Mouse (Mus musculus) heart, adult 2 months (tissue): ENCODE data around the gene Magea3.
"Not testable (repeated sequence)": the region's sequence is repeated elsewhere in the genome, so short reads cannot be mapped to it uniquely, and the experiment has no call there.

Experiments
- CTCF ChIP-seq: fragments of 200-600 bp; IDR thresholded peaks from 2 replicates; pipeline ENCODE4 v1.8.1; 2022; ENCODE audit warnings: antibody characterized with exemption, mild to moderate bottlenecking, moderate library complexity
- POLR2A ChIP-seq: fragments of 200-500 bp; IDR thresholded peaks from 2 replicates; pipeline ENCODE4 v1.6.1; 2011; ENCODE audit warnings: mild to moderate bottlenecking, low read depth, low read length, control low read depth; ENCODE audit not compliant: insufficient read depth

DNA sequence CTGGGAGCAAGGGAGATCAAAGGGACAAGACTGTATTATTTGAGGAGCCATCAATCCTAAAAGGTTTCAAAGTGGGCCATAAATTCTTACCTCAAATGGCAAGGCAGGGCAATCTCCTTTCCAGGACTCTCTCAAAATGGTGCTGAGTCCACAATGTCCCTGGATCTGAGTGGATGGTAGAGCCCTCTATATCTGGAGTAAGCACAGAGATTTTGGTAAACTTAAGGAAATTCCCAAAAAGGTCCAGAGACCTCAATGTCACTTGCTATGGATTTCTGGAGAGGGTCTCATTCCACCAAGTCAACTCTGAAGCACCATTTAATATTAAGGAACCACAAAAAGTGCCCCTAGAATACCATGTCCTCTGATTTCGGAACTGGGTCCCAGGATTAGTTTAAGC lies 13.4 kb downstream of the Magea3 start, which contains the start of gene Magea6:
- not testable (repeated sequence) for TF ChIP-seq POLR2A, CTCF
